Mouse (Mus musculus) ES-Bruce4 (cell line): ENCODE measurements around the gene Msantd1. TPM values are rescaled to one million over a fixed set of nuclear protein-coding genes. Genes with fewer than 3 reads are reported as not detected.
A peak's percentile ranks its signal among the peaks of the same experiment; 100 is the strongest.

Experiments used
- H3K27ac ChIP-seq: 2 replicates; pipeline ENCODE4 v1.5.1; 2012; ENCODE audit warnings: low read length, inconsistent platforms; ENCODE audit not compliant: insufficient read depth
- H3K27me3 ChIP-seq: 2 replicates; pipeline ENCODE4 v1.6.1; 2012; ENCODE audit warnings: mild to moderate bottlenecking, low read length, inconsistent platforms; ENCODE audit not compliant: control insufficient read depth, poor library complexity, insufficient read depth, severe bottlenecking
- H3K36me3 ChIP-seq: 2 replicates; pipeline ENCODE4 v1.6.1; 2012; ENCODE audit warnings: inconsistent platforms, mild to moderate bottlenecking, low read length, moderate library complexity; ENCODE audit not compliant: control insufficient read depth, poor library complexity, insufficient read depth, severe bottlenecking
- H3K4me1 ChIP-seq: one replicate; pipeline ENCODE4 v1.8.1; 2011; ENCODE audit warnings: low read length; ENCODE audit not compliant: control insufficient read depth, insufficient read depth
- H3K4me3 ChIP-seq: 2 replicates; pipeline ENCODE4 v1.5.1; 2011; ENCODE audit warnings: low read depth, mild to moderate bottlenecking, low read length
- H3K9ac ChIP-seq: 2 replicates; pipeline ENCODE4 v1.6.1; 2012; ENCODE audit warnings: low read depth, mild to moderate bottlenecking, inconsistent platforms; ENCODE audit not compliant: poor library complexity, severe bottlenecking
- H3K9me3 ChIP-seq: replicated peaks from 2 replicates; pipeline ENCODE4 v1.6.1; 2012; ENCODE audit warnings: mild to moderate bottlenecking, low read length, inconsistent platforms; ENCODE audit not compliant: control insufficient read depth, poor library complexity, insufficient read depth, severe bottlenecking
- CTCF ChIP-seq: IDR thresholded peaks from one replicate; pipeline ENCODE4 v1.8.1; 2011; ENCODE audit warnings: low read depth, low read length
- EP300 ChIP-seq: IDR thresholded peaks from 2 replicates; pipeline ENCODE4 v1.6.1; 2011; ENCODE audit warnings: low read depth, low read length; ENCODE audit not compliant: insufficient read depth
- POLR2A ChIP-seq: IDR thresholded peaks from one replicate; pipeline ENCODE4 v1.8.1; 2011; ENCODE audit warnings: low read length; ENCODE audit not compliant: insufficient read depth
- polyA plus RNA-seq: library from polyadenylated mRNA; stranded (reverse); fragments of >200 nt; gene quantifications from 2 replicates; pipeline ENCODE4 v1.2.4, GENCODE M21; 2011; ENCODE audit warnings: low read depth; ENCODE audit not compliant: missing spikeins, insufficient read depth, insufficient read length

The Msantd1 gene
- polyA plus RNA-seq, 1 experiment: 1.4 TPM

- H3K4me3 ChIP-seq: no peak overlapping the region
- H3K9me3 ChIP-seq: no peaks in the 10 kb centered on the region
- H3K4me1 ChIP-seq: no peaks in the 10 kb centered on the region
- TF ChIP-seq CTCF: no peak
- TF ChIP-seq EP300: no peak
- no peak for TF ChIP-seq POLR2A
- no peak overlapping the region for H3K9ac ChIP-seq
- no peaks in the 10 kb centered on the region for H3K36me3 ChIP-seq
- H3K27ac ChIP-seq: no peak overlapping the region
- H3K27me3 ChIP-seq: no peaks in the 10 kb centered on the region
Measured at GRCm38 (mm10) chr5:34956151-34956550, 48.3 kb downstream of the Msantd1 start.

DNA sequence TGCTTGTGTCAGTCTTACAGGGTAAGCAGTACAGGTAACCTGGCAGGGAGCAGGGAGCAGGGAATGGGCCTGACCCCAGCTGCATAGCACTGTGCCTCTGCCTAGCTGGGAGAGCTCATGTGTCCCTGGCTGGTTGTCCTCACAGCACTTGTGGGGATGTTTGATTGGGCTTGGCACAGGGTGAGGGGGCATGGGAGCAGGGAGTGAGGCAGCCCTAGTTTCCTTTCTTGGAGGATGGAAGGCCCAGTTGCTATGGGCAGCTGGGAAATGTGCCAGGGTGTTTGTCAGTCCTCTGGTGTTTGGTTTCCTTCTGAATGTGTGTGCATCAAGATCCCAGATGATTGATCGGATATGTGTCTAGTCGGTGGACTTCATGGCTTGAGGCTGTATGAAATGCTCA lies 49.2 kb downstream of the Msantd1 start:
- Histone ChIP-seq H3K36me3 (no peaks in the 10 kb centered on the region), H3K4me1 (no peaks in the 10 kb centered on the region), H3K4me3 (no peak overlapping the region), H3K9me3 (no peaks in the 10 kb centered on the region), H3K9ac (no peak overlapping the region), H3K27me3 (no peaks in the 10 kb centered on the region), H3K27ac (no peak overlapping the region)
- TF ChIP-seq POLR2A (no peak), EP300 (no peak), CTCF (no peak)

GRCm38 (mm10) chr5:34960021-34960420 lies 52.2 kb downstream of the Msantd1 start:
- no peak for TF ChIP-seq EP300
- no peak for TF ChIP-seq CTCF
- TF ChIP-seq POLR2A: no peak

GRCm38 (mm10) chr5:34965531-34965930 lies 57.7 kb downstream of the Msantd1 start:
- H3K36me3 ChIP-seq: no peaks in the 10 kb centered on the region
- no peak overlapping the region for H3K9ac ChIP-seq
- H3K9me3 ChIP-seq: no peaks in the 10 kb centered on the region
- no peak for TF ChIP-seq CTCF
- TF ChIP-seq EP300: no peak
- TF ChIP-seq POLR2A: no peak
- no peak overlapping the region for H3K27ac ChIP-seq
- no peaks in the 10 kb centered on the region for H3K27me3 ChIP-seq
- H3K4me3 ChIP-seq: no peak overlapping the region
- no peaks in the 10 kb centered on the region for H3K4me1 ChIP-seq

More at GRCm38 (mm10) chr5:34960021-34960420, 52.2 kb downstream of the Msantd1 start:
- H3K36me3 ChIP-seq: no peaks in the 10 kb centered on the region
- H3K4me1 ChIP-seq: no peaks in the 10 kb centered on the region
- H3K27ac ChIP-seq: no peak overlapping the region
- H3K4me3 ChIP-seq: no peak overlapping the region
- no peaks in the 10 kb centered on the region for H3K9me3 ChIP-seq
- H3K9ac ChIP-seq: no peak overlapping the region
- H3K27me3 ChIP-seq: no peaks in the 10 kb centered on the region

DNA sequence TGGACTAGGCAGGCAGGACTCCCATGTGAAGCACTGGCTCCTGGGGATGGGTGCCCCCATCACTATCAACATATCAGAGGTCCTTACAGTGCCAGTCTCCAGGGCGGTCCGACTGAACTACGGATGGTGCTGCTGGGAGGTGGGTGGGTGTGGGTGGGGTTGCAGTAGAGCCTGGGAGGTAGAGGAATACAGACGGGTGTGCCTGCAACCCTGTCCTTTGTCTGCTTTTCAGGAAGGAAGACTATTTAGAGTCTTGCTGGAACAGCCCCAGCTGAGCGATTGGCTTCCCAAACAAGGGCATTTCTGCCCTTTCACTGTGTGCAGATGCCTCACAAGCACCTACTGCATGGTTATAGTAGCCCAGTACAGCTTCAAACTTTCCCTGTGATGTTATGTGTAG lies 60.6 kb downstream of the Msantd1 start:
- Histone ChIP-seq H3K36me3 (no peaks in the 10 kb centered on the region), H3K27me3 (no peaks in the 10 kb centered on the region), H3K9ac (no peak overlapping the region), H3K4me3 (no peak overlapping the region), H3K9me3 (no peaks in the 10 kb centered on the region), H3K27ac (peak overlapping the region; percentile 54; the same call in 1 of the 2 replicates), H3K4me1 (no peaks in the 10 kb centered on the region)
- TF ChIP-seq POLR2A (no peak), CTCF (no peak), EP300 (0 out of 2 replicates have a peak, but pooled peaks have one; percentile 22)

GRCm38 (mm10) chr5:34972471-34972870 lies 64.7 kb downstream of the Msantd1 start:
- TF ChIP-seq EP300: no peak
- no peak for TF ChIP-seq CTCF
- TF ChIP-seq POLR2A: no peak
- Histone ChIP-seq H3K9me3 (no peaks in the 10 kb centered on the region), H3K27ac (no peak overlapping the region), H3K36me3 (no peaks in the 10 kb centered on the region), H3K27me3 (no peaks in the 10 kb centered on the region), H3K9ac (no peak overlapping the region), H3K4me3 (no peak overlapping the region), H3K4me1 (no peaks in the 10 kb centered on the region)

Other genes starting within 250 kb of the Msantd1 start
- gene Nop14, start 247.9 kb upstream of the Msantd1 start, polyA plus RNA-seq: 80.7 and 82.6 TPM in 2 replicates
- 0.25 TPM in 1 of 2 replicates, not detected in the other for gene Grk4, start 247.6 kb upstream of the Msantd1 start, polyA plus RNA-seq
- 42.1 and 42.3 TPM in 2 replicates for gene Htt, start 146.3 kb upstream of the Msantd1 start, polyA plus RNA-seq
- gene Rgs12, start 41.4 kb downstream of the Msantd1 start, polyA plus RNA-seq: 23.4 and 27.0 TPM in 2 replicates
- 1.1 TPM in 1 of 2 replicates, not detected in the other for gene Hgfac, start 133.5 kb downstream of the Msantd1 start, polyA plus RNA-seq
- gene Dok7, start 148.8 kb downstream of the Msantd1 start, polyA plus RNA-seq: 0.26 TPM in 1 of 2 replicates, not detected in the other
- 115 and 127 TPM in 2 replicates for gene Lrpap1, start 197.8 kb downstream of the Msantd1 start, polyA plus RNA-seq